Mouse (Mus musculus): ENCODE measurements around the gene Nup62. TPM values are rescaled to one million over a fixed set of nuclear protein-coding genes. Genes with fewer than 3 reads are reported as not detected.
A peak's percentile ranks its signal among the peaks of the same experiment; 100 is the strongest.

The Nup62 gene
- polyA plus RNA-seq, 1 experiment from 2014 or later = 43.6 TPM

- Histone ChIP-seq H3K27ac (ENCODE audit: low read length) (no peak overlapping the region), H3K9me3 (replicated peaks; ENCODE audit: control insufficient read depth, low read length, poor library complexity, severe bottlenecking) (no peaks in the 10 kb centered on the region), H3K4me2 (ENCODE audit: low read length) (no peak overlapping the region), H3K4me1 (ENCODE audit: control insufficient read depth, insufficient read depth, low read length) (peaks cover 6% of the 10 kb centered on the region; the same call in 1 of the 2 replicates), H3K9ac (ENCODE audit: low read depth, low read length) (no peak overlapping the region), H3K27me3 (ENCODE audit: control insufficient read depth, insufficient read depth, low read depth, low read length) (no peaks in the 10 kb centered on the region), H3K4me3 (ENCODE audit: low read depth, low read length) (no peak overlapping the region), H3K36me3 (ENCODE audit: control insufficient read depth, insufficient read depth, low read length) (peaks cover 12% of the 10 kb centered on the region)
- ATAC-seq = peak; percentile 70
- WGBS = 25% methylated on average over 3 of the region's 3 CpGs
Observed at GRCm38 (mm10) chr7:44824872-44825271, 9.0 kb downstream of the Nup62 start.

DNA sequence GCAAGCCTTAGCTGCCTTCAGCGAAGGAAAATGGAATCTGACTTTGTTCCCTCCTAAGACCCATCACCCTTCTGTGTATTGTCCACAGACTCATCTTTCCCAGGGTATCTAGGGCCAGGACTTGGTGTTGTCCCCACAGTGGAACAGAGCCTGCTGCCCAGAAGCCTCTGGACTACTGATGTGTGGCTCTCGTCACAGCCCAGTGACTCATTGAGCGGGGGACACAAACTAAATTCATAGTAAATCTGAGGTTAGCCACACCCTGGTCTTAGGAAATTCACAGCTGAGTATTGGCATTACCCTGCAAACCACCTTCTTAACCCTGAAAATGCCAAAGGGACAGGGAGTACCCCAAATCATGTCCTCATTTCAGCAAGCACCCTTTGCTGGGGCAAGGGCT, 10.9 kb downstream of the Nup62 start:
- Histone ChIP-seq H3K4me1 (ENCODE audit: control insufficient read depth, insufficient read depth, low read length) (0 out of 2 replicates have a peak, but pooled peaks cover 2% of the 10 kb centered on the region), H3K4me3 (ENCODE audit: low read depth, low read length) (no peak overlapping the region), H3K9me3 (replicated peaks; ENCODE audit: control insufficient read depth, low read length, poor library complexity, severe bottlenecking) (no peaks in the 10 kb centered on the region), H3K4me2 (ENCODE audit: low read length) (no peak overlapping the region), H3K36me3 (ENCODE audit: control insufficient read depth, insufficient read depth, low read length) (peaks cover 24% of the 10 kb centered on the region), H3K9ac (ENCODE audit: low read depth, low read length) (no peak overlapping the region), H3K27me3 (ENCODE audit: control insufficient read depth, insufficient read depth, low read depth, low read length) (no peaks in the 10 kb centered on the region), H3K27ac (ENCODE audit: low read length) (no peak overlapping the region)
- no peak for ATAC-seq
- 88% methylated on average over 3 of the region's 3 CpGs for WGBS

DNA sequence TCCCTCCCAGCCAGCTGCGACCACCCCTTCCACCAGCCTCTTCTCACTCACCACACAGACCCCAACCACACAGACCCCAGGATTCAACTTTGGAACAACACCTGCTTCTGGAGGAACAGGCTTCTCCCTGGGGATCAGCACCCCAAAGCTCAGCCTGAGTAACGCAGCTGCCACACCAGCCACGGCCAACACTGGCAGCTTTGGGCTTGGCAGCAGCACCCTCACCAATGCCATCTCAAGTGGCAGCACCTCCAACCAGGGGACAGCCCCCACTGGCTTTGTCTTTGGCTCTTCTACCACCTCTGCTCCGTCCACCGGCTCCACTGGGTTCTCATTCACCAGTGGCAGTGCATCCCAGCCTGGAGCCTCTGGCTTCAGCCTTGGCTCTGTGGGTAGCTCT, 12.8 kb downstream of the Nup62 start:
- Histone ChIP-seq H3K9ac (ENCODE audit: low read depth, low read length) (no peak overlapping the region), H3K27ac (ENCODE audit: low read length) (no peak overlapping the region), H3K4me2 (ENCODE audit: low read length) (no peak overlapping the region), H3K9me3 (replicated peaks; ENCODE audit: control insufficient read depth, low read length, poor library complexity, severe bottlenecking) (no peaks in the 10 kb centered on the region), H3K4me3 (ENCODE audit: low read depth, low read length) (no peak overlapping the region), H3K27me3 (ENCODE audit: control insufficient read depth, insufficient read depth, low read depth, low read length) (no peaks in the 10 kb centered on the region), H3K4me1 (ENCODE audit: control insufficient read depth, insufficient read depth, low read length) (0 out of 2 replicates have a peak, but pooled peaks cover 2% of the 10 kb centered on the region), H3K36me3 (ENCODE audit: control insufficient read depth, insufficient read depth, low read length) (peaks cover 28% of the 10 kb centered on the region)
- WGBS = 93% methylated on average over 5 of the region's 5 CpGs
- no peak for ATAC-seq

DNA sequence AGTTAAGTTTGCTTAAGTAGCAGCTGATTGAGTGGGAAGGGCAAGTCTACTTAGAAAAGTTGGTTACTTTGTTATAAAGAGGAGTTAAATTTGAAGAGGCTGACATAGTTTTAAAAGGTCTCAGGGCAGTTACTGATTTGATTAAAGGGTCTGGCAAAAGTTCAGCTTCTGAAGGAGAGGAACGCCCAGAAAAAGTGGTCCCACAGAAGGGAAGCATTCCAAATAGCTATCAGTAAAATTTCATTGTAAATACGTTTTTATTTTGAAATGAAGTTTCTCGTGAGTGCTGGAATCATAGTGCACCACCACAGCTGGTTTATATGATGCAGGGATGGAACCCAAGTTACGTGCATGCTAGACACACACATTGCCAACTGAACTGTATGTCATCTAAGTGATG, 16.9 kb downstream of the Nup62 start:
- Histone ChIP-seq H3K9ac (ENCODE audit: low read depth, low read length) (no peak overlapping the region), H3K27me3 (ENCODE audit: control insufficient read depth, insufficient read depth, low read depth, low read length) (no peaks in the 10 kb centered on the region), H3K9me3 (replicated peaks; ENCODE audit: control insufficient read depth, low read length, poor library complexity, severe bottlenecking) (no peaks in the 10 kb centered on the region), H3K4me2 (ENCODE audit: low read length) (no peak overlapping the region), H3K4me1 (ENCODE audit: control insufficient read depth, insufficient read depth, low read length) (no peaks in the 10 kb centered on the region), H3K27ac (ENCODE audit: low read length) (no peak overlapping the region), H3K4me3 (ENCODE audit: low read depth, low read length) (no peak overlapping the region), H3K36me3 (ENCODE audit: control insufficient read depth, insufficient read depth, low read length) (peaks cover 28% of the 10 kb centered on the region)
- WGBS = 87% methylated on average over 4 of the region's 4 CpGs
- no peak for ATAC-seq

DNA sequence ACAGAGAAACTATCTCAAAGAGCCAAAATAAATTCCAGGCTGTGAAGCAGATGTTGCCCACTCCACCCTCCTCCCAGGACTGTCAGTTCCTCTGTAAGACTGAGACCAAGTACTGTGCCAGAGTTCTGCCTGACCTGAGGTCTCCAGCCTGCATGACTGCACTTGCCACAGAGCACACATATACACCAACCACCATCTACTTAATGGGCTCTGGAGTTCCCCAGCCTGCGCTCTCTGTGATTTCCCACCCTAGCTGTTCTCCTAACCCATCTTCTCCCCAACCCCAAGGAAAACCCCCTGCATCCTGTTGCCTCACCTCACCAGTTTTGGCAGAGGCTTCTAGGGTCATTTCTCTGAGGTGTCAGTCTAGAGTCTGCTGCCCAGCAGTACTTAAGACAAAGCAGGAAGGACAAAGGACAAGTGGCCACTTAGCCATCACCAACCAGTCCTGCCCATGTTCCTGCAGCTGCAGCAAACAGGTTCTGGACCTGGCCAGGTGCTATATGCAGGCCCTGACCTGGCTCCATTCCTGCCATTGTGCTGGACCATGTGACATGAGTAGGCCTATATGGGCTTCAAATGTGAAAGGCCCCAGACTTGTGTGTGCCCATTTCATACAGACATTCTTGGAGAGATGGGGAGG, 19.6 kb downstream of the Nup62 start:
- Histone ChIP-seq H3K4me3 (ENCODE audit: low read depth, low read length) (no peak overlapping the region), H3K9me3 (replicated peaks; ENCODE audit: control insufficient read depth, low read length, poor library complexity, severe bottlenecking) (no peaks in the 10 kb centered on the region), H3K27me3 (ENCODE audit: control insufficient read depth, insufficient read depth, low read depth, low read length) (peaks cover 3% of the 10 kb centered on the region), H3K36me3 (ENCODE audit: control insufficient read depth, insufficient read depth, low read length) (peaks cover 12% of the 10 kb centered on the region), H3K9ac (ENCODE audit: low read depth, low read length) (no peak overlapping the region), H3K4me1 (ENCODE audit: control insufficient read depth, insufficient read depth, low read length) (peaks cover 12% of the 10 kb centered on the region), H3K4me2 (ENCODE audit: low read length) (no peak overlapping the region), H3K27ac (ENCODE audit: low read length) (no peak overlapping the region)
- 100% methylated on average over 1 of the region's 1 CpGs for WGBS
- ATAC-seq = no peak

DNA sequence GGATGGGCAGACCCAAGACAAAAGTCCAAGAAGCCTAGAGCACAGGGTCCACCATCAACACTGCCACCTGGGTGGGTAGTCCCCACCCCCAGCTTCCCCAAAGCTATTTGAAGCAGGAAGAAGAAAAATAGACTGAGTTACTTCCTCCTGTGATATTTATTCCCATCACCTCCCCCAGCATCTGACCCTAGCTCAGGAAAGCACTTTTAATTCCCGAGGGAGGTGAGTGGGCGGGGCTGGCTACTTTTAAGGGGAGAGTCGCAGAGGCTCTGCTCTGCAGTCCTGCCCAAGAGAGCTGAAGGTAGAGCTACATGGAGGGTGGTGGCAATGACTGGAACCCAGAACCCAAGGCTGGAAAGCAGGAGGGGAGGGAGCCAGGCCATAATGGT, 20.1 kb downstream of the Nup62 start:
- H3K4me2 ChIP-seq (ENCODE audit: low read length) = no peak overlapping the region
- H3K9ac ChIP-seq (ENCODE audit: low read depth, low read length) = no peak overlapping the region
- WGBS = 54% methylated on average over 3 of the region's 3 CpGs
- H3K27ac ChIP-seq (ENCODE audit: low read length) = no peak overlapping the region
- peaks cover 8% of the 10 kb centered on the region for H3K27me3 ChIP-seq (ENCODE audit: control insufficient read depth, insufficient read depth, low read depth, low read length)
- H3K4me3 ChIP-seq (ENCODE audit: low read depth, low read length) = no peak overlapping the region
- no peaks in the 10 kb centered on the region for H3K9me3 ChIP-seq (replicated peaks; ENCODE audit: control insufficient read depth, low read length, poor library complexity, severe bottlenecking)
- no peak for ATAC-seq
- H3K4me1 ChIP-seq (ENCODE audit: control insufficient read depth, insufficient read depth, low read length) = peaks cover 12% of the 10 kb centered on the region
- H3K36me3 ChIP-seq (ENCODE audit: control insufficient read depth, insufficient read depth, low read length) = peaks cover 12% of the 10 kb centered on the region

DNA sequence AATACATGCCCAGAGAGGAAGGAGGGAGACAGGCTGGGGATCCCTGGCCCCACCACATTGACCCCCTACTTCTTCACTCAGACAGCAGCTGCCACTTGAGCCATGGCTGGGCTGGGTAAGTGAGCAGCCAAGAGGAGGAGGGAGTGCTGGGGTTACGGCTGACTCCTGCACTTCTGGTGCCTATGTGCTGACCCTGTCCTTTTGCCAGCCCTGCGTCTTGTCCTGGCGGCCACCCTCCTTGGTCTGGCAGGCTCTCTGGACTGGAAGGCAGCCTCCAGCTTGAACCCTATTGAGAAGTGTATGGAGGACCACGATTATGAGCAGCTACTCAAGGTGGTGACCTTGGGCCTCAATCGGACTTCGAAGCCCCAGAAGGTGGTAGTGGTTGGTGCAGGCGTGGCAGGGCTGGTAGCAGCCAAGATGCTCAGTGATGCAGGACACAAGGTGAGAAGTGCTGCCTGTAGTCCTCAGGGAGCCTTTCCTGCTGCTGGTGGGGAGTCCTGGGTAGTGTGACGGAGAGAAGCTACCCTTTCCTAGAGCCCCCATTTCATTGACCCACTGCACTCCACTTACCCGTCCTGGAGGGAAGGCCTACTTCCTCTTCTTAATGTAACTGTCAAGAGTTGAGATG, 20.6 kb downstream of the Nup62 start:
- 91% methylated on average over 9 of the region's 9 CpGs for WGBS

GRCm38 (mm10) chr7:44838073-44838472, 22.2 kb downstream of the Nup62 start:
- no peaks in the 10 kb centered on the region for H3K9me3 ChIP-seq (replicated peaks; ENCODE audit: control insufficient read depth, low read length, poor library complexity, severe bottlenecking)
- H3K4me3 ChIP-seq (ENCODE audit: low read depth, low read length) = no peak overlapping the region
- peaks cover 12% of the 10 kb centered on the region for H3K4me1 ChIP-seq (ENCODE audit: control insufficient read depth, insufficient read depth, low read length)
- H3K27me3 ChIP-seq (ENCODE audit: control insufficient read depth, insufficient read depth, low read depth, low read length) = peaks cover 8% of the 10 kb centered on the region
- WGBS = 81% methylated on average over 6 of the region's 6 CpGs
- H3K36me3 ChIP-seq (ENCODE audit: control insufficient read depth, insufficient read depth, low read length) = peaks cover 18% of the 10 kb centered on the region
- no peak overlapping the region for H3K4me2 ChIP-seq (ENCODE audit: low read length)
- no peak overlapping the region for H3K9ac ChIP-seq (ENCODE audit: low read depth, low read length)
- no peak for ATAC-seq
- no peak overlapping the region for H3K27ac ChIP-seq (ENCODE audit: low read length)

More for the DNA sequence above, 20.6 kb downstream of the Nup62 start:
- Histone ChIP-seq H3K27ac (ENCODE audit: low read length) (no peak overlapping the region), H3K27me3 (ENCODE audit: control insufficient read depth, insufficient read depth, low read depth, low read length) (peaks cover 8% of the 10 kb centered on the region), H3K4me3 (ENCODE audit: low read depth, low read length) (no peak overlapping the region), H3K9me3 (replicated peaks; ENCODE audit: control insufficient read depth, low read length, poor library complexity, severe bottlenecking) (no peaks in the 10 kb centered on the region), H3K9ac (ENCODE audit: low read depth, low read length) (no peak overlapping the region), H3K4me2 (ENCODE audit: low read length) (no peak overlapping the region), H3K4me1 (ENCODE audit: control insufficient read depth, insufficient read depth, low read length) (peaks cover 12% of the 10 kb centered on the region), H3K36me3 (ENCODE audit: control insufficient read depth, insufficient read depth, low read length) (peaks cover 13% of the 10 kb centered on the region; the same call in 1 of the 2 replicates)
- no peak for ATAC-seq

- Histone ChIP-seq H3K9me3 (replicated peaks; ENCODE audit: control insufficient read depth, low read length, poor library complexity, severe bottlenecking) (no peaks in the 10 kb centered on the region), H3K36me3 (ENCODE audit: control insufficient read depth, insufficient read depth, low read length) (peaks cover 27% of the 10 kb centered on the region), H3K27ac (ENCODE audit: low read length) (no peak overlapping the region), H3K4me2 (ENCODE audit: low read length) (peak overlapping the region; percentile 64), H3K27me3 (ENCODE audit: control insufficient read depth, insufficient read depth, low read depth, low read length) (peaks cover 8% of the 10 kb centered on the region), H3K4me3 (ENCODE audit: low read depth, low read length) (peak overlapping the region; percentile 25), H3K9ac (ENCODE audit: low read depth, low read length) (peak overlapping the region; percentile 58), H3K4me1 (ENCODE audit: control insufficient read depth, insufficient read depth, low read length) (peaks cover 12% of the 10 kb centered on the region)
- 29% methylated on average over 11 of the region's 11 CpGs for WGBS
- ATAC-seq = no peak; the same call in 1 of the 2 replicates
Observed at GRCm38 (mm10) chr7:44839171-44839490, 23.2 kb downstream of the Nup62 start.
